Mouse (Mus musculus) cortical plate, adult 2 months (tissue): ENCODE measurements around the gene Ptprd. TPM values are rescaled to one million over a fixed set of nuclear protein-coding genes. Genes with fewer than 3 reads are reported as not detected.
A peak's percentile ranks its signal among the peaks of the same experiment; 100 is the strongest.

Source experiments
- H3K27ac ChIP-seq: fragments of 200-500 bp; 2 replicates; pipeline ENCODE4 v1.5.1; 2012; ENCODE audit warnings: low read length, control low read depth, inconsistent platforms; ENCODE audit not compliant: insufficient read depth
- H3K4me1 ChIP-seq: fragments of 200-500 bp; 2 replicates; pipeline ENCODE4 v1.6.1; 2011; ENCODE audit warnings: low read length; ENCODE audit not compliant: control insufficient read depth, insufficient read depth
- H3K4me3 ChIP-seq: fragments of 200-500 bp; 2 replicates; pipeline ENCODE4 v1.5.1; 2011; ENCODE audit warnings: mild to moderate bottlenecking, low read length, control low read depth; ENCODE audit not compliant: insufficient read depth
- CTCF ChIP-seq: fragments of 200-500 bp; IDR thresholded peaks from 2 replicates; pipeline ENCODE4 v1.5.1; 2011; ENCODE audit warnings: mild to moderate bottlenecking, control low read depth, low read length; ENCODE audit not compliant: insufficient read depth; ENCODE audit errors: extremely low read depth
- POLR2A ChIP-seq: fragments of 200-500 bp; IDR thresholded peaks from 2 replicates; pipeline ENCODE4 v1.6.1; 2011; ENCODE audit warnings: mild to moderate bottlenecking, low read length, control low read depth; ENCODE audit not compliant: insufficient read depth; ENCODE audit errors: extremely low read depth
- polyA plus RNA-seq: library from polyadenylated mRNA; depleted of rRNA; stranded (reverse); fragments of >200 nt; gene quantifications from 2 replicates; pipeline ENCODE4 v1.2.3, GENCODE M21; 2012

The Ptprd gene
- polyA plus RNA-seq, 1 experiment = 152 TPM

GRCm38 (mm10) chr4:76425230-76425575 is 1786.6 kb downstream of the Ptprd start:
- Histone ChIP-seq H3K4me3 (no peak overlapping the region), H3K27ac (no peak overlapping the region), H3K4me1 (peaks cover 6% of the 10 kb centered on the region; the same call in 1 of the 2 replicates)
- TF ChIP-seq CTCF (no peak), POLR2A (no peak)

DNA sequence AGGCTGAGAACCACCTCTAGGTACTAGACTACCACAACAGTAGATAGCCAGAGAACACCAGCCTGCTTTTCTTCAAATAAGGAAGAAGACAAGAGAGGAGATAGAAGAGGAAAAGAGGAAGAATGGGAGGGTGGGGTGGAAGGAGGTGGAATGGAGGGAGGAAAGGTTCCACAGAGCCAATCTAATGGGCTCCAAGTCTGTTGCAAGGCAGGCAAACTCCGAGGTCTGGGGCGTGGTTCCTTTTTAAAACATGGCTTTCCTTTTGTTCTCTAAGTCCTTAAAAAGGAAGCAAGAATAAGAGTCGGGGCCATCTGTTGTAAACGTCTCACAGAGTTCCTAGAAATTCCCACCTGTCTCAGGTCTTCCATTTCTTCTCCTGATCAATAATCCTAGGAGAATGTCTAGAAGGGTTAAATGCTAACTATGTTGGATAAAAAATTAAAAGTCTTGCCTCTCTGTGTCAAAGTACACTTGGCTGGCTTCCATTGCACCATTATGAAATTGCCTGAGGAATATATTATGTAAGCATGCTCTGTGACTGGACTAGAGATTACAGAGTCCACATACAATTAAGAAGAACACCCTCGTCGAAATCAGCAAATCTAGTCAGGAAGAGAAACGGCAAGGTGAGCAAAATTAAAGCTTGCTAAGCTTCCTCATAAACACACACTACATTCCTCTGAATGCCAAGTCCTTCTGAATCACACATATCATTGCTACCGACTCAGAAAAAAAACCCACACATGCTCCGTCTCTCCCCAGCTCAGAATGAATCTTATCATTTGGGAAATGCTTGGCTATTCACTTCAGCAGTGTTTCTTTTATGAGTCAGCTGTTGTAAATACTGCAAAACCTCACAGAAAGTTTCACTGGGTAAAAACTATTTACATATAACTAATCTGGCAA is 1787.2 kb downstream of the Ptprd start:
- Histone ChIP-seq H3K27ac (peak overlapping the region; percentile 13; the same call in 1 of the 2 replicates), H3K4me1 (peaks cover 1% of the 10 kb centered on the region; the same call in 1 of the 2 replicates), H3K4me3 (no peak overlapping the region)
- TF ChIP-seq CTCF = no peak
- no peak for TF ChIP-seq POLR2A

GRCm38 (mm10) chr4:76422113-76422512 is 1789.6 kb downstream of the Ptprd start:
- TF ChIP-seq POLR2A = no peak
- no peak for TF ChIP-seq CTCF
- H3K4me3 ChIP-seq = no peak overlapping the region
- no peak overlapping the region for H3K27ac ChIP-seq
- H3K4me1 ChIP-seq = peaks cover 1% of the 10 kb centered on the region; the same call in 1 of the 2 replicates

DNA sequence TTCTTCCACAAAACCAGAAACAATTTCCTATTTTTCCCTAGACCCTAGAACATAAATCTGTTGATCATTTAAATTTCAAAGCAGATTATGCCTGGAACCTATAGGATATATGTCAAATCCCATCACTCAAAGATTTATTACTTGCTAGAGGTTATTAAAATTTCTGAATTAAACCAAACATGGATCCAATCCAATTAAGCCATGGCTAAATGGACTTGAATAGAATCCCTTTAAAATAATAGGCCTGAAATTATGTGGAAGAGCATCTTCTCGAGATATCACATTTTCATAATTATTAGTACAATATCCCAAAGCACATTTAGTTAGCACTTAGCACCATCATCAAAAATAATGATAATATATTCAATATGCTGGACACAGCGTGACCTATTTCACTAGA is 1792.1 kb downstream of the Ptprd start:
- TF ChIP-seq POLR2A = no peak
- no peak for TF ChIP-seq CTCF
- peaks cover 1% of the 10 kb centered on the region; the same call in 1 of the 2 replicates for H3K4me1 ChIP-seq
- H3K27ac ChIP-seq = no peak overlapping the region
- no peak overlapping the region for H3K4me3 ChIP-seq

DNA sequence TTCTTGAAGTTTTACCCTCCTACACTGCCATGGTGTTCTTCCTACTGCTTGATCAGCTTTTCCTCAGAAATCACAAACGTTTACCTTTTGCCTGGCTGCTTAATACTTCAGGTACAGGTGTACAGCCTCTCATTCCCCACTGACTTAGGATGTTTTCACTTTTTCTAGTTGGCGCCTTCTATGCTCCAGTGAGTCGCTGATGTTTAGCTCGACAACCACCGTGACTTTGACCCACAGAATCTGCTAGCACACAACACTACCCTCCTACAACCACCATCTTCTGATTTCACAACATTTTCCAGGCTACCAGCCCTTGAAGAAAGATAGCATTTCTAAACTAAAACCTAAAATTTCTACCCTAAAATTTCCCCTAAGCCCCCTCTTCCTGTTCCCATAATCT is 1794.1 kb downstream of the Ptprd start:
- H3K27ac ChIP-seq = no peak overlapping the region
- H3K4me3 ChIP-seq = no peak overlapping the region
- TF ChIP-seq CTCF (no peak), POLR2A (no peak)
- H3K4me1 ChIP-seq = no peaks in the 10 kb centered on the region

GRCm38 (mm10) chr4:76415624-76416023 is 1796.1 kb downstream of the Ptprd start:
- H3K27ac ChIP-seq = no peak overlapping the region
- TF ChIP-seq POLR2A = no peak
- TF ChIP-seq CTCF = no peak
- H3K4me1 ChIP-seq = no peaks in the 10 kb centered on the region
- H3K4me3 ChIP-seq = no peak overlapping the region

DNA sequence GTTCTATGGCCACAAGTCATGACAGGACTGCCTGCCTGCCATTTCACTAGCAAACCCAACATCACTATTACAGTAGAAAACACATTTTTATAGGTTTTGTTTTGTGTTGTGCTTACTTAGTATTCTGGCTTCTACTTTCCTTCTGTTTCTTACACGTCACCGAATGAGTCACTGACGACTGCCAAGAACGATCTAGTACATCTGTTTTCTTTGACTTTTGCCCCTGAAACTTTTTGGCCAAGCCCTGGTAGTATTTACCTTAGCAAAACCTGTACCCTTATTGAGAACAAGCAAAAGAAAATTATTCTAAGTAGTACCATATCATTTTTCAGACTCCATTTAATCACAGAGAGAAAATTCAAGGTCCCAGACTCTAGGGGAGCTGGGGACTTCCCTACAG is 1797.2 kb downstream of the Ptprd start:
- TF ChIP-seq CTCF (no peak), POLR2A (no peak)
- H3K4me3 ChIP-seq = no peak overlapping the region

DNA sequence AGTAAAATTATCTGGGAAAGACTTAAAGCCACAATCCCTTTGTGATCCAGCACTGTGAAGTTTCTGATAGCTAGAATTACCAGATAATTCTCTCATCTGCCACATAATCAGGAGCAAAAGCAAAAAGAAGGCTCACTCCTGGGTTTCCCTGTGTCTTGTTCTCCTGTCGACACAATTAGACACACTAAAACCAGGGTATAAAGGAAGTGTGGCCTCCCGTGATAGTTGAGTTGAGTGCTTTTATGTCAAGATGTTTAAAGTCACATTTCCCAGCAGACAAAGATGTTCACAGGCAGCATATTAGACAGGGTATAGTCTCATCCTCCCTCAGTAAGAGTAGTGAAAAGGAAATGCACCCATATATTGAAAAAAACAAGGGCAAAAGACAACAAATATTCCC is 1801.7 kb downstream of the Ptprd start:
- Histone ChIP-seq H3K27ac (no peak overlapping the region), H3K4me3 (no peak overlapping the region), H3K4me1 (peaks cover 1% of the 10 kb centered on the region)
- TF ChIP-seq POLR2A (no peak), CTCF (no peak)

More for the DNA sequence above, 1797.2 kb downstream of the Ptprd start:
- Histone ChIP-seq H3K27ac (no peak overlapping the region), H3K4me1 (no peaks in the 10 kb centered on the region)

DNA sequence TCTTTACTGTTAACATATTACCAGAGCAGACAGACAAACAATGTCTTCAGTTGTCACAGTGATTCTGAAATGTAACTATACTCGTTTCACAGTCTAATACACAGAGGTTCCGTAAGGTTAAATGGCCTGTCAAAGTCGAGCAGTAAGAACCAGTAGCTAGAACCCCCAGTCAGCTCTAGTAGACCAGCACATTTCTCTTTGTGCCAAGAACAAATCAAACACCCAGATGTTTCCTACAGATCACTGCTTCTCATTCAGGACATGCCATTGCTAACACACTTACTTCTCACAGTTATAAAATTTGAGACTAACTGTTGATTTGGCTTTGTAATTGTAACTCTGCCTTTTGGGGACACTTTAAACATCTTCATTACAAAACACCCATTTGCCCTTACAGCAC is 1802.6 kb downstream of the Ptprd start:
- peaks cover 1% of the 10 kb centered on the region for H3K4me1 ChIP-seq
- H3K27ac ChIP-seq = no peak overlapping the region
- TF ChIP-seq CTCF (no peak), POLR2A (no peak)
- H3K4me3 ChIP-seq = no peak overlapping the region

- Histone ChIP-seq H3K4me1 (peaks cover 1% of the 10 kb centered on the region), H3K4me3 (no peak overlapping the region), H3K27ac (no peak overlapping the region)
- TF ChIP-seq POLR2A = no peak
- TF ChIP-seq CTCF = no peak
These were observed 1805.8 kb downstream of the Ptprd start for GRCm38 (mm10) chr4:76405862-76406454.
